Mouse (Mus musculus) heart, adult 2 months (tissue): Measurements from ENCODE around the gene 4933406M09Rik. TPM values are rescaled to one million over a fixed set of nuclear protein-coding genes. Genes with fewer than 3 reads are reported as not detected.

Experiments
- DNase-seq, 2 experiments: peaks; one replicate each; pipeline ENCODE4 v3.0.0; 2021
- H3K27ac ChIP-seq: fragments of 200-600 bp; 2 replicates; pipeline ENCODE4 v1.8.1; 2022
- H3K27me3 ChIP-seq: fragments of 200-500 bp; 2 replicates; pipeline ENCODE4 v1.6.1; 2012; ENCODE audit warnings: mild to moderate bottlenecking, low read length, inconsistent platforms, mixed read lengths; ENCODE audit not compliant: control insufficient read depth, insufficient read depth
- H3K36me3 ChIP-seq: fragments of 200-500 bp; 2 replicates; pipeline ENCODE4 v1.6.1; 2012; ENCODE audit warnings: low read length, inconsistent platforms; ENCODE audit not compliant: control insufficient read depth, insufficient read depth
- H3K4me1 ChIP-seq: fragments of 200-500 bp; 2 replicates; pipeline ENCODE4 v1.6.1; 2011; ENCODE audit warnings: low read length; ENCODE audit not compliant: control insufficient read depth, insufficient read depth
- H3K4me3 ChIP-seq: fragments of 200-600 bp; 2 replicates; pipeline ENCODE4 v1.8.1; 2022
- H3K79me2 ChIP-seq: fragments of 200-500 bp; replicated peaks from 2 replicates; pipeline ENCODE4 v1.6.1; 2012; ENCODE audit warnings: mild to moderate bottlenecking, inconsistent platforms, low read length, moderate library complexity, mixed read lengths; ENCODE audit not compliant: control insufficient read depth, insufficient read depth
- H3K9ac ChIP-seq: fragments of 200-500 bp; 2 replicates; pipeline ENCODE4 v1.6.1; 2012; ENCODE audit warnings: low read depth, mild to moderate bottlenecking, control low read depth, inconsistent platforms, low read length, mixed read lengths
- CTCF ChIP-seq: fragments of 200-600 bp; IDR thresholded peaks from 2 replicates; pipeline ENCODE4 v1.8.1; 2022; ENCODE audit warnings: antibody characterized with exemption, mild to moderate bottlenecking, moderate library complexity
- EP300 ChIP-seq: fragments of 200-500 bp; IDR thresholded peaks from 2 replicates; pipeline ENCODE4 v1.6.1; 2011; ENCODE audit warnings: low read depth, low read length, control low read depth; ENCODE audit not compliant: insufficient read depth
- POLR2A ChIP-seq: fragments of 200-500 bp; IDR thresholded peaks from 2 replicates; pipeline ENCODE4 v1.6.1; 2011; ENCODE audit warnings: mild to moderate bottlenecking, low read depth, low read length, control low read depth; ENCODE audit not compliant: insufficient read depth
- WGBS: fragments of 180-500 bp; shearing (Covaris S2); methylation state at CpG from one replicate; pipeline ENCODE4 v1.1.7; 2018; 5-methylcytosine and 5-hydroxymethylcytosine counted together
- intact Hi-C: fragments of 180-260 bp; cut with DNase I; formaldehyde crosslinking; loops from one replicate; pipeline ENCODE4 v1.15.1; 2025
- polyA plus RNA-seq: library from polyadenylated mRNA; depleted of rRNA; stranded (reverse); fragments of >200 nt; gene quantifications from 2 replicates; pipeline ENCODE4 v1.2.3, GENCODE M21; 2012
- total RNA-seq, 2 experiments: library from RNA; stranded (reverse); gene quantifications; 2 replicates each; pipeline ENCODE4 v1.2.3; 2021

4933406M09Rik gene
- total and polyA plus RNA-seq, 3 experiments = not detected

- no peaks in the 10 kb centered on the region; the same call in 1 of the 2 replicates for H3K79me2 ChIP-seq
- H3K4me3 ChIP-seq = no peak overlapping the region
- DNase-seq = no peak
- WGBS = 57% methylated on average over 5 of the region's 5 CpGs
- TF ChIP-seq POLR2A (no peak), CTCF (no peak)
- H3K27ac ChIP-seq = no peak overlapping the region
- H3K27me3 ChIP-seq = no peaks in the 10 kb centered on the region
- peaks cover 5% of the 10 kb centered on the region for H3K36me3 ChIP-seq
- intact Hi-C loops = loop anchor here (5.0 kb wide), 1 partner anchor 242 kb away; no protein-coding TSS in a partner anchor
- no peak overlapping the region for H3K9ac ChIP-seq
- H3K4me1 ChIP-seq = peaks cover 3% of the 10 kb centered on the region; the same call in 1 of the 2 replicates
These were observed 20.2 kb upstream of the 4933406M09Rik start for GRCm38 (mm10) chr1:134365491-134365890.

GRCm38 (mm10) chr1:134368777-134369337 lies 16.9 kb upstream of the 4933406M09Rik start:
- no peaks in the 10 kb centered on the region for H3K79me2 ChIP-seq
- H3K36me3 ChIP-seq = no peaks in the 10 kb centered on the region
- H3K27ac ChIP-seq = no peak overlapping the region
- H3K4me1 ChIP-seq = no peaks in the 10 kb centered on the region
- no peak overlapping the region for H3K9ac ChIP-seq
- DNase-seq = peak; percentile 42 to 68
- intact Hi-C loops = loop anchor here (2.0 to 5.0 kb wide), 3 partner anchors 46 to 238 kb away; partner anchors contain the start of gene Adipor1
- H3K27me3 ChIP-seq = no peaks in the 10 kb centered on the region
- TF ChIP-seq CTCF (peak; percentile 85), EP300 (no peak)
- H3K4me3 ChIP-seq = no peak overlapping the region
- 50% methylated on average over 9 of the region's 9 CpGs for WGBS

GRCm38 (mm10) chr1:134374124-134374523 lies 11.6 kb upstream of the 4933406M09Rik start:
- Histone ChIP-seq H3K79me2 (no peaks in the 10 kb centered on the region), H3K27ac (no peak overlapping the region), H3K27me3 (no peaks in the 10 kb centered on the region), H3K4me1 (no peaks in the 10 kb centered on the region), H3K4me3 (no peak overlapping the region), H3K9ac (no peak overlapping the region), H3K36me3 (no peaks in the 10 kb centered on the region)
- no peak for DNase-seq
- TF ChIP-seq CTCF (no peak), EP300 (no peak), POLR2A (no peak)
- WGBS = 67% methylated on average over 2 of the region's 2 CpGs
- intact Hi-C loops = no loop called here

GRCm38 (mm10) chr1:134381051-134381450 lies 4.7 kb upstream of the 4933406M09Rik start:
- no peaks in the 10 kb centered on the region for H3K79me2 ChIP-seq
- TF ChIP-seq POLR2A (no peak), CTCF (no peak), EP300 (no peak)
- intact Hi-C loops = loop anchor here (2.0 to 5.0 kb wide), 2 partner anchors 18 to 36 kb away; partner anchors contain the start of gene Adipor1
- no peak overlapping the region for H3K9ac ChIP-seq
- 91% methylated on average over 2 of the region's 2 CpGs for WGBS
- H3K27ac ChIP-seq = peak overlapping the region; percentile 67
- no peak for DNase-seq
- H3K4me1 ChIP-seq = peaks cover 11% of the 10 kb centered on the region
- H3K27me3 ChIP-seq = no peaks in the 10 kb centered on the region
- H3K4me3 ChIP-seq = no peak overlapping the region
- H3K36me3 ChIP-seq = no peaks in the 10 kb centered on the region

- H3K36me3 ChIP-seq = no peaks in the 10 kb centered on the region
- intact Hi-C loops = loop anchor here (2.0 to 5.0 kb wide), 2 partner anchors 19 to 35 kb away; partner anchors contain the start of gene Adipor1
- TF ChIP-seq CTCF (no peak), EP300 (0 out of 2 replicates have a peak, but pooled peaks have one; percentile 28)
- H3K79me2 ChIP-seq = no peaks in the 10 kb centered on the region
- 4% methylated on average over 19 of the region's 19 CpGs for WGBS
- peaks cover 11% of the 10 kb centered on the region for H3K4me1 ChIP-seq
- no peaks in the 10 kb centered on the region for H3K27me3 ChIP-seq
- peak; percentile 31 to 35 for DNase-seq
- peak overlapping the region; percentile 20; the same call in 1 of the 2 replicates for H3K4me3 ChIP-seq
- H3K9ac ChIP-seq = peak overlapping the region; percentile 28; the same call in 1 of the 2 replicates
- H3K27ac ChIP-seq = peak overlapping the region; percentile 67
These were observed 3.7 kb upstream of the 4933406M09Rik start for GRCm38 (mm10) chr1:134381795-134382625.

GRCm38 (mm10) chr1:134384581-134384980 lies 1.2 kb upstream of the 4933406M09Rik start:
- no peak for TF ChIP-seq EP300
- no peak overlapping the region for H3K9ac ChIP-seq
- DNase-seq = peak in 1 of 2 experiments; percentile 32
- H3K27me3 ChIP-seq = no peaks in the 10 kb centered on the region
- H3K4me3 ChIP-seq = no peak overlapping the region
- WGBS = 49% methylated on average over 4 of the region's 4 CpGs
- peak overlapping the region; percentile 65 for H3K27ac ChIP-seq
- H3K79me2 ChIP-seq = no peaks in the 10 kb centered on the region
- peaks cover 11% of the 10 kb centered on the region for H3K4me1 ChIP-seq
- H3K36me3 ChIP-seq = no peaks in the 10 kb centered on the region
- intact Hi-C loops = loop anchor here (5.0 kb wide), 1 partner anchor 33 kb away; the partner anchor contains the start of gene Adipor1
